Mouse (Mus musculus): ENCODE measurements around the gene Pigk.

GRCm38 (mm10) chr3:152947031-152947640, 233.2 kb downstream of the Pigk start:
- TF ChIP-seq CHD2 (IDR thresholded peaks at IDR 0.05; ENCODE audit: low read depth, low read length) (no peak), ZNF384 (IDR thresholded peaks at IDR 0.05; ENCODE audit: low read depth, low read length) (no peak), HCFC1 (IDR thresholded peaks at IDR 0.05; ENCODE audit: borderline replicate concordance, insufficient read depth, low read length) (no peak)

Measured in ES-E14 (cell line).